In the genomic region with DNA sequence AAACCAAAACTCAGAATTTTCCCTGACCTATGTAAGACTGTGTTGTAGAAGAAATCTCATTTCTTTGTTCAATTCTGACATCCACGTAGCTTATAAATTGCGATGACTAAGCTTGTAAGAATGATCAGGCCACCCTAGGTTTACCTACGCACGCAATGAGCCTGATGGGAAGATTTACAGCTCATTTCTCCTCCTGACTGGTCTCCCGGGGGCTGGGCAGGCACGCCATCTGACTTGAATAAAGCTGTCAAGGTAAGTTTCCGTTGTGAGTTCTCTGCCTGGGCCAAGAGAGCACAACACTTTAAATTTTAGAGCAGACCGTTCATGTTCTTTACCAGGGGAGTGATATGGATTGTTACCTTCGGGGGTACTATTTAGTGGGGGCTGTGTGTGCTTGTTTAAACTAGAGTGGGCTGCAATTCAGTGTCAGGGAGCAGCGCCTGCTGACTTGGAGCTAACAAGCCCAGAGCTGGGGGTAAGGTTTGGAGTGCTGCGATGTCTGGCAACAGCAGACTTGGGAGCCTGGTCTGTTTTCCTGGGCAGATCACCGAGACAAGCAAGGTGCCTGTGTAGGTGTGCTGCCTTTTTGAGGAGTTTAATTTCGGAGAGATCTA, we compare ENCODE assay signal across 9 mouse cellular contexts. TPM values are rescaled to one million over a fixed set of nuclear protein-coding genes. Genes with fewer than 3 reads are reported as not detected.
DNase-seq lines count a peak whose midpoint lies in the region; ATAC-seq lines count a peak whose summit lies in the region.
"Had no signal": no experiment of that assay in that cellular context is flagged by ENCODE, and none has a peak within 500 bp of the region (broad histone marks: within the 10 kb centered on the region; RNA-seq: fewer than 3 reads in every experiment).

A gene (plus strand): TSS at position 214 of the 614 bp plus-strand sequence.

- H3K4me3 ChIP-seq in hindbrain, embryonic 13.5 days = no peak within 1 kb of the TSS
- no peak within 1 kb of the TSS for H3K4me3 ChIP-seq in hindbrain, embryonic 11.5 days (ENCODE audit: low read depth, low read length)
- H3K4me3 ChIP-seq: liver, embryonic 15.5 days had no signal

- H3K4me2 ChIP-seq in hindbrain, embryonic 13.5 days = no peak within 1 kb of the TSS
- H3K4me2 ChIP-seq in hindbrain, embryonic 11.5 days (replicated peaks; ENCODE audit: low read depth, low read length) = no peak within 1 kb of the TSS
- H3K4me2 ChIP-seq: liver, embryonic 15.5 days had no signal

- no peaks in the 10 kb centered on the region for H3K9me3 ChIP-seq in hindbrain, embryonic 13.5 days
- H3K9me3 ChIP-seq in hindbrain, embryonic 11.5 days (ENCODE audit: control insufficient read depth, low read length) = no peaks in the 10 kb centered on the region
- H3K9me3 ChIP-seq: liver, embryonic 15.5 days had no signal

- no peaks in the 10 kb centered on the region for H3K36me3 ChIP-seq in hindbrain, embryonic 13.5 days
- no peaks in the 10 kb centered on the region for H3K36me3 ChIP-seq in hindbrain, embryonic 11.5 days (ENCODE audit: control insufficient read depth, insufficient read depth, low read length)
- H3K36me3 ChIP-seq: liver, embryonic 15.5 days had no signal

- H3K27me3 ChIP-seq in hindbrain, embryonic 13.5 days = no peaks in the 10 kb centered on the region
- H3K27me3 ChIP-seq in hindbrain, embryonic 11.5 days (ENCODE audit: control insufficient read depth, insufficient read depth, low read length) = no peaks in the 10 kb centered on the region
- H3K27me3 ChIP-seq: liver, embryonic 15.5 days had no signal

- no peak for ATAC-seq in hindbrain, embryonic 13.5 days (ENCODE audit: low FRiP score)
- ATAC-seq in hindbrain, embryonic 11.5 days (ENCODE audit: low FRiP score) = no peak

- WGBS in hindbrain, embryonic 13.5 days = 46% methylated on average over 13 of the region's 13 CpGs
- 43% methylated on average over 13 of the region's 13 CpGs for WGBS in hindbrain, embryonic 11.5 days

- no peak within 1 kb of the TSS for H3K27ac ChIP-seq in hindbrain, embryonic 13.5 days
- H3K27ac ChIP-seq in hindbrain, embryonic 11.5 days (ENCODE audit: low read depth, low read length) = no peak within 1 kb of the TSS
- H3K27ac ChIP-seq: liver, embryonic 15.5 days had no signal

- H3K9ac ChIP-seq in hindbrain, embryonic 13.5 days = no peak within 1 kb of the TSS
- H3K9ac ChIP-seq in hindbrain, embryonic 11.5 days (ENCODE audit: low read depth, low read length) = no peak within 1 kb of the TSS
- H3K9ac ChIP-seq: liver, embryonic 15.5 days had no signal

- H3K4me1 ChIP-seq in hindbrain, embryonic 13.5 days (replicated peaks) = 0 out of 2 replicates have a peak, but pooled peaks cover 3% of the 10 kb centered on the region
- no peaks in the 10 kb centered on the region for H3K4me1 ChIP-seq in hindbrain, embryonic 11.5 days (replicated peaks; ENCODE audit: control insufficient read depth, insufficient read depth, low read length)
- H3K4me1 ChIP-seq: liver, embryonic 15.5 days had no signal

- no peak for DNase-seq in hindbrain, embryonic 11.5 days (ENCODE audit: low spot score)
- peak; percentile 66 for DNase-seq in 3T3-L1 (ENCODE audit: low read depth, low spot score)
- peak; percentile 56 for DNase-seq in embryo, embryonic 11 days
- no peak for DNase-seq in left cerebral cortex, adult 8-10 months (ENCODE audit: low spot score in 2 of 2)
- no peak for DNase-seq in right cerebral cortex, postnatal 25 days
- no peak for DNase-seq in natural killer cell, adult 2 months (ENCODE audit: low spot score in 2 of 2)
- no peak for DNase-seq in gastrocnemius, postnatal 4 days (ENCODE audit: low spot score in 2 of 2)

RNA-seq across cellular contexts. Expression of the gene that starts here (rescaled TPM):
- polyA plus RNA-seq in hindbrain, embryonic 13.5 days (2015; fragmentation: Nextera tagmentation; extraction: Ambion mirVana) = 11.0 and 12.7 TPM in 2 replicates
- polyA plus RNA-seq in hindbrain, embryonic 11.5 days (2014; fragmentation: Nextera tagmentation; extraction: Ambion mirVana) = 9.0 and 9.5 TPM in 2 replicates
- 10 to 100 TPM; 46.8 to 57.5 (median 52.8) TPM for total RNA-seq in left cerebral cortex, adult 8-10 months (2022)
- 10 to 100 TPM in 1 of 2 experiments, 1 to 10 TPM in 1; 8.7 to 10.3 TPM for total RNA-seq in gastrocnemius, postnatal 4 days (2021)

Comparison
In these comparisons a context has a peak if more than half of its experiments do, and no peak if none do; other contexts are left out.
1. RNA of the gene that starts here (total RNA-seq): 46.8 to 57.5 TPM in left cerebral cortex, adult 8-10 months; 8.7 to 10.3 TPM in gastrocnemius, postnatal 4 days; every median in the first group is over 4 times any median in the second.
2. DNase-seq: peak in 3T3-L1 (single experiment) and embryo, embryonic 11 days (single experiment); none in hindbrain, embryonic 11.5 days (single experiment), left cerebral cortex, adult 8-10 months (0 of 2), right cerebral cortex, postnatal 25 days (single experiment), natural killer cell, adult 2 months (0 of 2) and gastrocnemius, postnatal 4 days (0 of 2).